Mouse (Mus musculus) erythroblast, embryonic 14.5 days (primary cell): ENCODE measurements around the gene Pnp.

ENCODE experiments used
- GATA1 ChIP-seq: IDR thresholded peaks from 2 replicates; pipeline ENCODE4 v1.6.1; 2012; ENCODE audit warnings: low read length, inconsistent platforms, mixed read lengths
- TAL1 ChIP-seq: IDR thresholded peaks from 3 replicates; pipeline ENCODE4 v1.6.1; 2012; ENCODE audit warnings: low read length, inconsistent platforms, mixed read lengths

GRCm38 (mm10) chr14:50970822-50971221 lies 39.9 kb downstream of the Pnp start:
- TF ChIP-seq GATA1 (no peak), TAL1 (no peak)
